Mouse (Mus musculus) spleen, adult 2 months (tissue): ENCODE results near the gene Trim68.

Experiments
- CTCF ChIP-seq: fragments of 200-500 bp; IDR thresholded peaks from 2 replicates; pipeline ENCODE4 v1.5.1; 2011; ENCODE audit warnings: mild to moderate bottlenecking, inconsistent platforms; ENCODE audit not compliant: insufficient read depth, insufficient read length, insufficient replicate concordance; ENCODE audit errors: extremely low read depth
- POLR2A ChIP-seq: fragments of 200-500 bp; IDR thresholded peaks from 2 replicates; pipeline ENCODE4 v1.6.1; 2011; ENCODE audit warnings: low read depth, low read length, inconsistent platforms

GRCm38 (mm10) chr7:102664599-102664998 lies 22.5 kb downstream of the Trim68 start, which contains the start of gene Olfr556:
- no peak for TF ChIP-seq POLR2A
- TF ChIP-seq CTCF: no peak
